Mouse (Mus musculus) heart, embryonic 11.5 days (tissue): Measurements from ENCODE around the gene Cers3. TPM values are rescaled to one million over a fixed set of nuclear protein-coding genes. Genes with fewer than 3 reads are reported as not detected.

ENCODE experiments used
- ATAC-seq: fragments of 200-750 bp; cut with Nextera tagmentation; replicated peaks from 2 replicates; pipeline ENCODE4 v1.8.0; 2017; ENCODE audit warnings: moderate library complexity; ENCODE audit not compliant: insufficient number of reproducible peaks, low FRiP score, low TSS enrichment
- H3K27ac ChIP-seq: fragments of 300-500 bp; sonication (generic); 2 replicates; pipeline ENCODE4 v1.5.1; 2014; ENCODE audit warnings: mild to moderate bottlenecking, low read depth, low read length
- H3K27me3 ChIP-seq: fragments of 300-500 bp; sonication (generic); 2 replicates; pipeline ENCODE4 v1.6.1; 2014; ENCODE audit warnings: mild to moderate bottlenecking, low read length, mixed read lengths; ENCODE audit not compliant: control insufficient read depth, insufficient read depth
- H3K36me3 ChIP-seq: fragments of 300-500 bp; sonication (generic); 2 replicates; pipeline ENCODE4 v1.6.1; 2014; ENCODE audit warnings: mild to moderate bottlenecking, low read length, moderate library complexity, mixed read lengths; ENCODE audit not compliant: control insufficient read depth, insufficient read depth
- H3K4me1 ChIP-seq: fragments of 300-500 bp; sonication (generic); 2 replicates; pipeline ENCODE4 v1.6.1; 2014; ENCODE audit warnings: low read length; ENCODE audit not compliant: control insufficient read depth, insufficient read depth
- H3K4me2 ChIP-seq: fragments of 300-500 bp; sonication (generic); 2 replicates; pipeline ENCODE4 v1.6.1; 2014; ENCODE audit warnings: mild to moderate bottlenecking, moderate library complexity
- H3K4me3 ChIP-seq: fragments of 300-500 bp; sonication (generic); 2 replicates; pipeline ENCODE4 v1.5.1; 2014; ENCODE audit warnings: low read depth, low read length
- H3K9ac ChIP-seq: fragments of 300-500 bp; sonication (generic); 2 replicates; pipeline ENCODE4 v1.6.1; 2014; ENCODE audit warnings: mild to moderate bottlenecking, low read depth, low read length, moderate library complexity
- H3K9me3 ChIP-seq: fragments of 300-500 bp; sonication (generic); replicated peaks from 2 replicates; pipeline ENCODE4 v1.6.1; 2016; ENCODE audit warnings: low read length; ENCODE audit not compliant: control insufficient read depth
- whole genome bisulfite sequencing: fragments of 180-500 bp; shearing (Covaris S2); extraction: QIAGEN DNeasy Blood & Tissue Kit; methylation state at CpG from one replicate; pipeline ENCODE4 v1.1.7; 2014; ENCODE audit not compliant: insufficient replicate concordance; 5-methylcytosine and 5-hydroxymethylcytosine counted together
- polyA plus RNA-seq: library from polyadenylated mRNA; unstranded; fragments of >200 nt; fragmentation: Nextera tagmentation; extraction: Ambion mirVana; gene quantifications from 2 replicates; pipeline ENCODE4 v1.2.1, GENCODE M21; 2014

Cers3 gene
- polyA plus RNA-seq, 1 experiment from 2014 or later, result 0.19 TPM

- Histone ChIP-seq H3K27ac (no peak overlapping the region), H3K4me1 (no peaks in the 10 kb centered on the region), H3K27me3 (no peaks in the 10 kb centered on the region), H3K9me3 (no peaks in the 10 kb centered on the region), H3K4me3 (no peak overlapping the region), H3K4me2 (no peak overlapping the region), H3K9ac (no peak overlapping the region), H3K36me3 (no peaks in the 10 kb centered on the region)
- 89% methylated on average over 7 of the region's 7 CpGs for WGBS
- ATAC-seq, result no peak
Observed at GRCm38 (mm10) chr7:66810436-66810835, 67.1 kb downstream of the Cers3 start.

- H3K9me3 ChIP-seq, result no peaks in the 10 kb centered on the region
- H3K27me3 ChIP-seq, result no peaks in the 10 kb centered on the region
- H3K4me1 ChIP-seq, result no peaks in the 10 kb centered on the region
- no peaks in the 10 kb centered on the region for H3K36me3 ChIP-seq
- ATAC-seq, result no peak
- no peak overlapping the region for H3K9ac ChIP-seq
- H3K27ac ChIP-seq, result no peak overlapping the region
- no peak overlapping the region for H3K4me3 ChIP-seq
- 60% methylated on average over 1 of the region's 1 CpGs for WGBS
- no peak overlapping the region for H3K4me2 ChIP-seq
Observed at GRCm38 (mm10) chr7:66811294-66811693, 68.0 kb downstream of the Cers3 start.

GRCm38 (mm10) chr7:66812289-66812688, 69.0 kb downstream of the Cers3 start:
- Histone ChIP-seq H3K4me3 (no peak overlapping the region), H3K9me3 (no peaks in the 10 kb centered on the region), H3K9ac (no peak overlapping the region), H3K36me3 (no peaks in the 10 kb centered on the region), H3K27ac (no peak overlapping the region), H3K4me2 (no peak overlapping the region), H3K27me3 (no peaks in the 10 kb centered on the region), H3K4me1 (no peaks in the 10 kb centered on the region)
- 90% methylated on average over 4 of the region's 4 CpGs for WGBS
- no peak for ATAC-seq

- no peak for ATAC-seq
- Histone ChIP-seq H3K27me3 (no peaks in the 10 kb centered on the region), H3K4me2 (no peak overlapping the region), H3K4me3 (no peak overlapping the region), H3K4me1 (no peaks in the 10 kb centered on the region), H3K9ac (no peak overlapping the region), H3K27ac (no peak overlapping the region), H3K9me3 (no peaks in the 10 kb centered on the region), H3K36me3 (no peaks in the 10 kb centered on the region)
- WGBS, result 67% methylated on average over 9 of the region's 9 CpGs
Observed at GRCm38 (mm10) chr7:66812737-66813136, 69.4 kb downstream of the Cers3 start.

- ATAC-seq, result no peak
- Histone ChIP-seq H3K27me3 (no peaks in the 10 kb centered on the region), H3K4me3 (no peak overlapping the region), H3K36me3 (no peaks in the 10 kb centered on the region), H3K4me1 (no peaks in the 10 kb centered on the region), H3K4me2 (no peak overlapping the region), H3K9me3 (no peaks in the 10 kb centered on the region), H3K9ac (no peak overlapping the region), H3K27ac (no peak overlapping the region)
- WGBS, result 50% methylated on average over 1 of the region's 1 CpGs
Observed at GRCm38 (mm10) chr7:66813172-66813571, 69.9 kb downstream of the Cers3 start.

- no peaks in the 10 kb centered on the region for H3K27me3 ChIP-seq
Observed at GRCm38 (mm10) chr7:66815526-66815925, 72.2 kb downstream of the Cers3 start.

GRCm38 (mm10) chr7:66820034-66820433, 76.7 kb downstream of the Cers3 start:
- WGBS, result 31% methylated on average over 6 of the region's 6 CpGs
- no peak overlapping the region for H3K27ac ChIP-seq
- no peak overlapping the region for H3K4me2 ChIP-seq
- H3K36me3 ChIP-seq, result no peaks in the 10 kb centered on the region
- H3K9ac ChIP-seq, result no peak overlapping the region
- no peaks in the 10 kb centered on the region for H3K4me1 ChIP-seq
- no peak overlapping the region for H3K4me3 ChIP-seq
- H3K9me3 ChIP-seq, result no peaks in the 10 kb centered on the region
- ATAC-seq, result no peak
- no peaks in the 10 kb centered on the region for H3K27me3 ChIP-seq

More at GRCm38 (mm10) chr7:66815526-66815925, 72.2 kb downstream of the Cers3 start:
- no peak overlapping the region for H3K4me2 ChIP-seq
- no peaks in the 10 kb centered on the region for H3K9me3 ChIP-seq
- no peaks in the 10 kb centered on the region for H3K4me1 ChIP-seq
- no peak for ATAC-seq
- H3K27ac ChIP-seq, result no peak overlapping the region
- H3K4me3 ChIP-seq, result no peak overlapping the region
- no peak overlapping the region for H3K9ac ChIP-seq
- no peaks in the 10 kb centered on the region for H3K36me3 ChIP-seq
- WGBS, result 75% methylated on average over 6 of the region's 6 CpGs

- no peaks in the 10 kb centered on the region for H3K27me3 ChIP-seq
- H3K36me3 ChIP-seq, result no peaks in the 10 kb centered on the region
- WGBS, result 35% methylated on average over 5 of the region's 5 CpGs
- no peaks in the 10 kb centered on the region for H3K9me3 ChIP-seq
- H3K4me3 ChIP-seq, result no peak overlapping the region
- peak overlapping the region; percentile 44 for H3K4me2 ChIP-seq
- ATAC-seq, result peak; percentile 61; the same call in 1 of the 2 replicates
- H3K4me1 ChIP-seq, result peaks cover 23% of the 10 kb centered on the region
- 0 out of 2 replicates have a peak overlapping the region, but pooled peaks have one; percentile 30 for H3K27ac ChIP-seq
- no peak overlapping the region for H3K9ac ChIP-seq
Observed at GRCm38 (mm10) chr7:66830803-66831202, 87.5 kb downstream of the Cers3 start.

- peaks cover 23% of the 10 kb centered on the region for H3K4me1 ChIP-seq
- no peak overlapping the region for H3K4me3 ChIP-seq
- no peak for ATAC-seq
Observed at GRCm38 (mm10) chr7:66831295-66831694, 88.0 kb downstream of the Cers3 start.

More at GRCm38 (mm10) chr7:66831295-66831694, 88.0 kb downstream of the Cers3 start:
- Histone ChIP-seq H3K4me2 (peak overlapping the region; percentile 44), H3K36me3 (no peaks in the 10 kb centered on the region), H3K27me3 (peaks cover under 1% of the 10 kb centered on the region; the same call in 1 of the 2 replicates), H3K27ac (0 out of 2 replicates have a peak overlapping the region, but pooled peaks have one; percentile 30), H3K9ac (no peak overlapping the region), H3K9me3 (no peaks in the 10 kb centered on the region)
- WGBS, result 31% methylated on average over 5 of the region's 5 CpGs
